Mouse (Mus musculus) MEL (cell line): ENCODE data around the gene Xpo4. TPM values are rescaled to one million over a fixed set of nuclear protein-coding genes. Genes with fewer than 3 reads are reported as not detected.

Experiments
- DNase-seq: peaks from one replicate; pipeline ENCODE4 v3.0.0; 2011; ENCODE audit warnings: low read depth, low spot score
- H3K27ac ChIP-seq: 2 replicates; pipeline ENCODE4 v1.5.1; 2012; ENCODE audit warnings: low read depth, mild to moderate bottlenecking, control low read depth, low read length, moderate library complexity; ENCODE audit not compliant: control insufficient read depth
- H3K27me3 ChIP-seq, 2 experiments: fragments of 150-350 bp in 1 of 2; sonication (generic) in 1 of 2; 2 replicates each; pipeline ENCODE4 v1.6.1; 2012; ENCODE audit warnings: low read length in 2 of 2, mild to moderate bottlenecking in 2 of 2, improper control_type of control experiment in 1 of 2, moderate library complexity in 1 of 2; ENCODE audit not compliant: insufficient read depth in 2 of 2, control insufficient read depth in 1 of 2
- H3K36me3 ChIP-seq, 2 experiments: 2 replicates each; pipeline ENCODE4 v1.6.1; 2012 to 2014; ENCODE audit warnings: low read length in 2 of 2, improper control_type of control experiment in 1 of 2, inconsistent platforms in 1 of 2, mild to moderate bottlenecking in 1 of 2; ENCODE audit not compliant: insufficient read depth in 2 of 2, control insufficient read depth in 1 of 2
- H3K4me1 ChIP-seq, 2 experiments: fragments of 150-350 bp in 1 of 2; sonication (generic) in 1 of 2; 2 replicates each; pipeline ENCODE4 v1.6.1; 2012; ENCODE audit warnings: low read length in 2 of 2, improper control_type of control experiment in 1 of 2, mild to moderate bottlenecking in 1 of 2; ENCODE audit not compliant: insufficient read depth in 2 of 2, control insufficient read depth in 1 of 2
- H3K4me3 ChIP-seq, 2 experiments: fragments of 150-350 bp in 1 of 2; sonication (generic) in 1 of 2; 2 replicates each; pipeline ENCODE4 v1.5.1; 2012; ENCODE audit warnings: low read depth in 2 of 2, low read length in 2 of 2, mild to moderate bottlenecking in 2 of 2, moderate library complexity in 2 of 2, control low read depth in 1 of 2, improper control_type of control experiment in 1 of 2; ENCODE audit not compliant: control insufficient read depth in 1 of 2, insufficient read depth in 1 of 2
- H3K79me2 ChIP-seq: 2 replicates; pipeline ENCODE4 v1.6.1; 2012; ENCODE audit warnings: mild to moderate bottlenecking, low read length, moderate library complexity; ENCODE audit not compliant: control insufficient read depth, poor library complexity, insufficient read depth
- H3K9ac ChIP-seq: 2 replicates; pipeline ENCODE4 v1.6.1; 2012; ENCODE audit warnings: low read depth, mild to moderate bottlenecking, control low read depth, low read length, moderate library complexity; ENCODE audit not compliant: control insufficient read depth, poor library complexity, severe bottlenecking
- H3K9me3 ChIP-seq: fragments of 150-350 bp; sonication (generic); replicated peaks from 2 replicates; pipeline ENCODE4 v1.6.1; 2012; ENCODE audit warnings: mild to moderate bottlenecking, low read length, improper control_type of control experiment, moderate library complexity; ENCODE audit not compliant: insufficient read depth
- CHD1 ChIP-seq: IDR thresholded peaks from 2 replicates; pipeline ENCODE4 v1.6.1; 2012; ENCODE audit warnings: low read depth, mild to moderate bottlenecking, inconsistent platforms, low read length, improper control_type of control experiment
- CHD2 ChIP-seq: IDR thresholded peaks from 2 replicates; pipeline ENCODE4 v1.6.1; 2011; ENCODE audit warnings: low read length, improper control_type of control experiment
- E2F4 ChIP-seq: IDR thresholded peaks from 2 replicates; pipeline ENCODE4 v1.6.1; 2011; ENCODE audit warnings: low read depth, low read length, improper control_type of control experiment, borderline replicate concordance
- EP300 ChIP-seq, 2 experiments: IDR thresholded peaks; 2 replicates each; pipeline ENCODE4 v1.6.1; 2011; ENCODE audit warnings: improper control_type of control experiment in 2 of 2, low read length in 2 of 2, low read depth in 1 of 2, mild to moderate bottlenecking in 1 of 2
- MAX ChIP-seq: IDR thresholded peaks from 2 replicates; pipeline ENCODE4 v1.6.1; 2011; ENCODE audit warnings: low read length, improper control_type of control experiment
- MXI1 ChIP-seq: IDR thresholded peaks from 2 replicates; pipeline ENCODE4 v1.6.1; 2011; ENCODE audit warnings: mild to moderate bottlenecking, low read depth, low read length, improper control_type of control experiment
- MYB ChIP-seq: IDR thresholded peaks from 2 replicates; pipeline ENCODE4 v1.6.1; 2011; ENCODE audit warnings: mild to moderate bottlenecking, low read depth, low read length, improper control_type of control experiment
- MYC ChIP-seq: IDR thresholded peaks from 2 replicates; pipeline ENCODE4 v1.6.1; 2011; ENCODE audit warnings: low read depth, mild to moderate bottlenecking, low read length, improper control_type of control experiment, moderate library complexity
- NELFE ChIP-seq: IDR thresholded peaks from 2 replicates; pipeline ENCODE4 v1.6.1; 2011; ENCODE audit warnings: low read depth, low read length, improper control_type of control experiment
- POLR2A ChIP-seq, 2 experiments: IDR thresholded peaks; 2 replicates each; pipeline ENCODE4 v1.6.1; 2011 to 2012; ENCODE audit warnings: low read length in 2 of 2, mild to moderate bottlenecking in 2 of 2, control low read depth in 1 of 2, improper control_type of control experiment in 1 of 2, low read depth in 1 of 2, moderate library complexity in 1 of 2; ENCODE audit not compliant: control insufficient read depth in 1 of 2, insufficient read depth in 1 of 2, poor library complexity in 1 of 2
- POLR2AphosphoS5 ChIP-seq: IDR thresholded peaks from 2 replicates; pipeline ENCODE4 v1.6.1; 2012; ENCODE audit warnings: low read depth, borderline replicate concordance, mild to moderate bottlenecking, inconsistent platforms, low read length, moderate library complexity, mixed read lengths
- RAD21 ChIP-seq: IDR thresholded peaks from 2 replicates; pipeline ENCODE4 v1.6.1; 2011; ENCODE audit warnings: mild to moderate bottlenecking, low read depth, low read length, improper control_type of control experiment
- TAL1 ChIP-seq: IDR thresholded peaks from 2 replicates; pipeline ENCODE4 v1.6.1; 2012; ENCODE audit warnings: mild to moderate bottlenecking, inconsistent platforms, low read length, moderate library complexity, mixed read lengths
- TBP ChIP-seq: IDR thresholded peaks from 2 replicates; pipeline ENCODE4 v1.8.0; 2011; ENCODE audit warnings: low read depth, low read length, improper control_type of control experiment
- TCF12 ChIP-seq: IDR thresholded peaks from 2 replicates; pipeline ENCODE4 v1.6.1; 2014; ENCODE audit warnings: low read depth, mild to moderate bottlenecking, inconsistent platforms, low read length, improper control_type of control experiment, moderate library complexity
- UBTF ChIP-seq: IDR thresholded peaks from 2 replicates; pipeline ENCODE4 v1.6.1; 2012; ENCODE audit warnings: low read depth, mild to moderate bottlenecking, inconsistent platforms, low read length, improper control_type of control experiment, moderate library complexity, borderline replicate concordance; ENCODE audit not compliant: insufficient read depth
- USF1 ChIP-seq: IDR thresholded peaks from 2 replicates; pipeline ENCODE4 v1.6.1; 2014; ENCODE audit warnings: low read depth, mild to moderate bottlenecking, inconsistent platforms, low read length, improper control_type of control experiment, moderate library complexity
- USF2 ChIP-seq, 2 experiments: IDR thresholded peaks; 2 replicates each; pipeline ENCODE4 v1.6.1; 2011 to 2012; ENCODE audit warnings: improper control_type of control experiment in 2 of 2, low read length in 2 of 2, borderline replicate concordance in 1 of 2, inconsistent platforms in 1 of 2, low read depth in 1 of 2, mild to moderate bottlenecking in 1 of 2; ENCODE audit not compliant: insufficient read depth in 1 of 2
- ZMIZ1 ChIP-seq: IDR thresholded peaks from 2 replicates; pipeline ENCODE4 v1.6.1; 2012; ENCODE audit warnings: low read depth, mild to moderate bottlenecking, inconsistent platforms, low read length, improper control_type of control experiment, moderate library complexity
- polyA plus RNA-seq, 2 experiments: library from polyadenylated mRNA; stranded (reverse) in 1 of 2; unstranded in 1 of 2; fragments of >175 nt in 1 of 2; fragments of >200 nt in 1 of 2; gene quantifications; 2 replicates each; pipeline versions ENCODE4 v1.2.1 to v1.2.4; 2012; ENCODE audit warnings: low replicate concordance in 2 of 2, low read depth in 1 of 2; ENCODE audit not compliant: insufficient read length in 2 of 2, insufficient read depth in 1 of 2, missing spikeins in 1 of 2
- total RNA-seq: library from RNA; depleted of rRNA; stranded (reverse); fragments of 300-350 nt; gene quantifications from 2 replicates; pipeline ENCODE4 v1.2.3, GENCODE M21; 2012; rRNA removed

Gene Xpo4
- total and polyA plus RNA-seq, 3 experiments, result 32.3 to 46.5 TPM; not detected in 1

- H3K9ac ChIP-seq, result peak overlapping the region; percentile 45
- H3K27me3 ChIP-seq, result peaks cover 4% of the 10 kb centered on the region in 2 experiments; a peak in 1 of 4 replicates
- no peak overlapping the region for H3K27ac ChIP-seq
- H3K4me1 ChIP-seq, result peaks cover 2 to 23% of the 10 kb centered on the region in 2 experiments; a peak in 3 of 4 replicates
- H3K4me3 ChIP-seq, result peak overlapping the region; percentile 11 to 12; a peak in 1 of 4 replicates
- peaks cover 0 to 6% of the 10 kb centered on the region in 2 experiments; a peak in 2 of 4 replicates for H3K36me3 ChIP-seq
- TF ChIP-seq CHD1 (no peak), TBP (0 out of 2 replicates have a peak, but pooled peaks have one; percentile 28), MAX (peak; percentile 97), MYC (0 out of 2 replicates have a peak, but pooled peaks have one; percentile 56), USF1 (peak; percentile 74), EP300 (IDR thresholded peaks at IDR 0.05; ENCODE audit: low read depth in 1 of 2, low read length in 2 of 2) (no peak), E2F4 (no peak), MXI1 (peak; percentile 69), MYB (no peak)
- TF ChIP-seq, all 39 proteins: peak for 5
- DNase-seq, result peak; percentile 54
- Histone ChIP-seq H3K79me2 (no peaks in the 10 kb centered on the region), H3K9me3 (no peaks in the 10 kb centered on the region)
Observed at GRCm38 (mm10) chr14:57529086-57529785, 136.0 kb downstream of the Xpo4 start.

GRCm38 (mm10) chr14:57527598-57527997 lies 137.6 kb downstream of the Xpo4 start:
- H3K27me3 ChIP-seq, result peaks cover 4 to 5% of the 10 kb centered on the region in 2 experiments; a peak in 1 of 4 replicates
- H3K9ac ChIP-seq, result no peak overlapping the region
- peaks cover 2 to 23% of the 10 kb centered on the region in 2 experiments; a peak in 3 of 4 replicates for H3K4me1 ChIP-seq
- H3K36me3 ChIP-seq, result peaks cover 0 to 7% of the 10 kb centered on the region in 2 experiments; a peak in 2 of 4 replicates
- DNase-seq, result no peak
- no peak overlapping the region for H3K4me3 ChIP-seq
- H3K79me2 ChIP-seq, result no peaks in the 10 kb centered on the region
- TF ChIP-seq USF2 (IDR thresholded peaks at IDR 0.05; ENCODE audit: borderline replicate concordance in 1 of 2, insufficient read depth in 1 of 2, low read depth in 1 of 2, low read length in 2 of 2) (no peak), CHD2 (no peak), TAL1 (no peak), POLR2A (IDR thresholded peaks at IDR 0.05; ENCODE audit: control insufficient read depth in 1 of 2, insufficient read depth in 1 of 2, low read depth in 1 of 2, low read length in 2 of 2, poor library complexity in 1 of 2) (no peak), TCF12 (no peak), USF1 (no peak), ZMIZ1 (no peak), EP300 (IDR thresholded peaks at IDR 0.05; ENCODE audit: low read depth in 1 of 2, low read length in 2 of 2) (no peak), NELFE (no peak), MYB (no peak), E2F4 (no peak), UBTF (no peak), RAD21 (no peak), POLR2AphosphoS5 (no peak)
- no peaks in the 10 kb centered on the region for H3K9me3 ChIP-seq
- H3K27ac ChIP-seq, result no peak overlapping the region

Other genes with a start within 250 kb of the Xpo4 start
- 2.4 and 2.5 TPM in 2 replicates for gene Ift88, start 241.4 kb downstream of the Xpo4 start, total RNA-seq
- gene Ift88, start 241.4 kb downstream of the Xpo4 start, polyA plus RNA-seq, result 1 to 10 TPM in 1 of 2 experiments, not detected in 1; 5.1 TPM
- gene Il17d, start 140.7 kb downstream of the Xpo4 start, total RNA-seq, result 0.29 and 0.54 TPM in 2 replicates
- gene Il17d, start 140.7 kb downstream of the Xpo4 start, polyA plus RNA-seq, result 1 to 10 TPM in 1 of 2 experiments, not detected in 1; 2.2 TPM
- gene Eef1akmt1, start 93.8 kb downstream of the Xpo4 start, total RNA-seq, result 40.6 and 44.0 TPM in 2 replicates
- gene Eef1akmt1, start 93.8 kb downstream of the Xpo4 start, polyA plus RNA-seq, result 10 to 100 TPM in 1 of 2 experiments, not detected in 1; 51.0 TPM
- gene Gm49361, start 80.7 kb upstream of the Xpo4 start, total RNA-seq, result not detected in 2 replicates
- not detected for gene Gm49361, start 80.7 kb upstream of the Xpo4 start, polyA plus RNA-seq
- 0.98 and 1.1 TPM in 2 replicates for gene Lats2, start 93.0 kb upstream of the Xpo4 start, total RNA-seq
- 1 to 10 TPM in 1 of 2 experiments, not detected in 1; 2.6 TPM for gene Lats2, start 93.0 kb upstream of the Xpo4 start, polyA plus RNA-seq
- 201 and 226 TPM in 2 replicates for gene Sap18, start 132.8 kb upstream of the Xpo4 start, total RNA-seq
- gene Sap18, start 132.8 kb upstream of the Xpo4 start, polyA plus RNA-seq, result 10 to 100 TPM in 1 of 2 experiments, not detected in 1; 13.7 TPM
- 20.1 and 20.2 TPM in 2 replicates for gene Ska3, start 160.8 kb upstream of the Xpo4 start, total RNA-seq
- gene Ska3, start 160.8 kb upstream of the Xpo4 start, polyA plus RNA-seq, result 10 to 100 TPM in 1 of 2 experiments, not detected in 1; 29.7 TPM
- 126 and 132 TPM in 2 replicates for gene Mrpl57, start 160.8 kb upstream of the Xpo4 start, total RNA-seq
- 100 to 1,000 TPM in 1 of 2 experiments, not detected in 1; 184 TPM for gene Mrpl57, start 160.8 kb upstream of the Xpo4 start, polyA plus RNA-seq
- gene Zdhhc20, start 224.8 kb upstream of the Xpo4 start, total RNA-seq, result 4.6 and 5.9 TPM in 2 replicates
- 10 to 100 TPM in 1 of 2 experiments, not detected in 1; 11.4 TPM for gene Zdhhc20, start 224.8 kb upstream of the Xpo4 start, polyA plus RNA-seq